ENCODE assay signal across 13 mouse cellular contexts in the genomic region with DNA sequence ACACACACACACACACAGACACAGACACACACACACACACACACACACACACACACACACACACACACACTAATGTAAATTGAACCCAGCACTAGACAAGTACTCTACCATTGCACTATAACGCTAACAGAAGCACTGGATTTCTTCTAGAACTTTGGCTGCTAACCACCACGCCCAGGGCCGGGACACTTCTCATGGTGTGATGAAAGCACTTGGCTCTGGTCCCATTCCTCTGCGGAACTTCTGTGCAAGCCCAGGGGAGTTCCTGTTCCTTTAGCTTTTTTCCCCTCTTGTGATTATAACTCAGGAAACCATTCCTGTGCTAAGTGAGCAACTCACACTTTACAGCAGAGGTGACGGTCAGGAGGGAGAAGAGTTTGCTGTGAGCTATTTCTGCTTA. TPM values are rescaled to one million over a fixed set of nuclear protein-coding genes. Genes with fewer than 3 reads are reported as not detected.
DNase-seq lines count a peak whose midpoint lies in the region; ATAC-seq and TF ChIP-seq lines count a peak whose summit lies in the region.
"Had no signal": no experiment of that assay in that cellular context is flagged by ENCODE, and none has a peak within 500 bp of the region (broad histone marks: within the 10 kb centered on the region; RNA-seq: fewer than 3 reads in every experiment).

No protein-coding gene starts in this region.

- H3K4me2 ChIP-seq in intestine, embryonic 15.5 days (replicated peaks) = no peak overlapping the region
- H3K4me2 ChIP-seq in intestine, postnatal 0 days (replicated peaks; ENCODE audit: low read depth) = no peak overlapping the region
- H3K4me2 ChIP-seq in midbrain, embryonic 14.5 days (ENCODE audit: low read length) = no peak overlapping the region
- H3K4me2 ChIP-seq: midbrain, embryonic 11.5 days had no signal

- no peaks in the 10 kb centered on the region for H3K27me3 ChIP-seq in intestine, embryonic 15.5 days (replicated peaks)
- no peaks in the 10 kb centered on the region for H3K27me3 ChIP-seq in intestine, postnatal 0 days (replicated peaks; ENCODE audit: control insufficient read depth, insufficient read depth, low read length)
- no peaks in the 10 kb centered on the region for H3K27me3 ChIP-seq in midbrain, embryonic 14.5 days (ENCODE audit: control insufficient read depth, insufficient read depth, low read length)

- H3K4me3 ChIP-seq in intestine, embryonic 15.5 days (replicated peaks) = no peak overlapping the region
- no peak overlapping the region for H3K4me3 ChIP-seq in intestine, postnatal 0 days (ENCODE audit: low read depth, low read length)
- no peak overlapping the region for H3K4me3 ChIP-seq in midbrain, embryonic 14.5 days (replicated peaks; ENCODE audit: low read depth, low read length)
- H3K4me3 ChIP-seq: forebrain, embryonic 10.5 days had no signal

- no peak overlapping the region for H3K27ac ChIP-seq in intestine, embryonic 15.5 days
- H3K27ac ChIP-seq in intestine, postnatal 0 days (ENCODE audit: low read depth, low read length) = no peak overlapping the region
- H3K27ac ChIP-seq in midbrain, embryonic 14.5 days (replicated peaks; ENCODE audit: low read depth, low read length) = no peak overlapping the region
- H3K27ac ChIP-seq: forebrain, embryonic 10.5 days had no signal

- no peaks in the 10 kb centered on the region for H3K4me1 ChIP-seq in intestine, embryonic 15.5 days (replicated peaks)
- 0 out of 2 replicates have a peak, but pooled peaks cover under 1% of the 10 kb centered on the region for H3K4me1 ChIP-seq in intestine, postnatal 0 days (replicated peaks; ENCODE audit: control insufficient read depth, insufficient read depth, low read length)
- peaks cover 17% of the 10 kb centered on the region for H3K4me1 ChIP-seq in midbrain, embryonic 14.5 days (ENCODE audit: control insufficient read depth, insufficient read depth, low read length)

- WGBS in intestine, embryonic 15.5 days = 35% methylated on average over 5 of the region's 5 CpGs
- WGBS in intestine, postnatal 0 days = 13% methylated on average over 5 of the region's 5 CpGs
- WGBS in midbrain, embryonic 14.5 days = 64% methylated on average over 5 of the region's 5 CpGs

- peak; percentile 42 to 66 for DNase-seq in adrenal gland, postnatal 36 days
- DNase-seq in kidney, adult 8-10 months = peak; percentile 9 to 28
- DNase-seq in midbrain, embryonic 14.5 days = no peak
- no peak for DNase-seq in c-Kit-positive CD71-positive TER-119-positive erythroid progenitor cells, embryonic 14.5 days (ENCODE audit: low spot score)
- no peak for DNase-seq in embryo, embryonic 10.5 days (ENCODE audit: low spot score)
- DNase-seq: cerebellum, adult 2 months; layer of hippocampus, postnatal 36 days; spleen, adult 18-20 months had no signal

- ATAC-seq in intestine, embryonic 15.5 days = peak; percentile 39; the same call in 1 of the 2 replicates
- no peak for ATAC-seq in intestine, postnatal 0 days
- peak; percentile 84 for ATAC-seq in megakaryocyte progenitor cell, adult 5-6 weeks (replicated peaks; ENCODE audit: poor library complexity)
- no peak for ATAC-seq in midbrain, embryonic 14.5 days (ENCODE audit: low FRiP score, low TSS enrichment)

- H3K36me3 ChIP-seq in intestine, embryonic 15.5 days = no peaks in the 10 kb centered on the region
- no peaks in the 10 kb centered on the region for H3K36me3 ChIP-seq in intestine, postnatal 0 days (ENCODE audit: control insufficient read depth, insufficient read depth)
- H3K36me3 ChIP-seq in midbrain, embryonic 14.5 days (ENCODE audit: control insufficient read depth, insufficient read depth, low read length) = no peaks in the 10 kb centered on the region
- H3K36me3 ChIP-seq: forebrain, embryonic 10.5 days had no signal

- H3K9me3 ChIP-seq in intestine, embryonic 15.5 days = no peaks in the 10 kb centered on the region
- H3K9me3 ChIP-seq in intestine, postnatal 0 days (ENCODE audit: control insufficient read depth) = no peaks in the 10 kb centered on the region
- no peaks in the 10 kb centered on the region for H3K9me3 ChIP-seq in midbrain, embryonic 14.5 days (ENCODE audit: control insufficient read depth, low read length)
- H3K9me3 ChIP-seq: forebrain, embryonic 10.5 days had no signal

- TF ChIP-seq CTCF in intestine, postnatal 0 days (IDR thresholded peaks at IDR 0.05; ENCODE audit: low read depth) = no peak

- H3K9ac ChIP-seq in intestine, embryonic 15.5 days = no peak overlapping the region
- no peak overlapping the region for H3K9ac ChIP-seq in intestine, postnatal 0 days (ENCODE audit: low read depth, low read length)
- H3K9ac ChIP-seq in midbrain, embryonic 14.5 days (replicated peaks; ENCODE audit: low read length) = no peak overlapping the region

RNA-seq across cellular contexts. Expression of gene Cdhr3, which starts 9.3 kb away (rescaled TPM):
- not detected in 2 replicates for polyA plus RNA-seq in intestine, embryonic 15.5 days (2015; fragmentation: Nextera tagmentation; extraction: Ambion mirVana)
- 0.10 TPM in 1 of 2 replicates, not detected in the other for polyA plus RNA-seq in intestine, postnatal 0 days (2015; fragmentation: Nextera tagmentation; extraction: Ambion mirVana)
- total RNA-seq in adrenal gland, postnatal 36 days (2021) = under 1 TPM in 1 of 2 experiments, not detected in 1; 0.10 TPM
- not detected in 2 replicates for total RNA-seq in megakaryocyte progenitor cell, adult 5-6 weeks (2015)
- not detected in 2 replicates for total RNA-seq in megakaryocyte progenitor cell, adult 5-6 weeks (2017)
- 0.08 and 0.28 TPM in 2 replicates for polyA plus RNA-seq in midbrain, embryonic 14.5 days (2014; fragmentation: Nextera tagmentation; extraction: Ambion mirVana)
- polyA plus RNA-seq: forebrain, embryonic 10.5 days; midbrain, embryonic 11.5 days had no signal

Comparison
In these comparisons a context has a peak if more than half of its experiments do, and no peak if none do; other contexts are left out.
1. ATAC-seq: peak in intestine, embryonic 15.5 days (single experiment) and megakaryocyte progenitor cell, adult 5-6 weeks (single experiment); none in intestine, postnatal 0 days (single experiment) and midbrain, embryonic 14.5 days (single experiment).
2. DNase-seq: peak in adrenal gland, postnatal 36 days (2 of 2) and kidney, adult 8-10 months (2 of 2); none in midbrain, embryonic 14.5 days (single experiment), c-Kit-positive CD71-positive TER-119-positive erythroid progenitor cells, embryonic 14.5 days (single experiment) and embryo, embryonic 10.5 days (single experiment).